Mouse (Mus musculus): Measurements from ENCODE around the gene Cdc14b. TPM values are rescaled to one million over a fixed set of nuclear protein-coding genes. Genes with fewer than 3 reads are reported as not detected.

Cdc14b gene
- polyA plus RNA-seq, 1 experiment from 2014 or later = 2.8 TPM

GRCm38 (mm10) chr13:64155171-64155571, 119.9 kb downstream of the Cdc14b start:
- Histone ChIP-seq H3K4me3 (ENCODE audit: low read length) (no peak overlapping the region), H3K36me3 (ENCODE audit: control insufficient read depth, insufficient read depth, low read length) (no peaks in the 10 kb centered on the region), H3K27me3 (replicated peaks; ENCODE audit: control insufficient read depth, insufficient read depth, low read length) (no peaks in the 10 kb centered on the region; the same call in none of the 2 replicates), H3K4me2 (ENCODE audit: low read length) (no peak overlapping the region), H3K27ac (ENCODE audit: low read depth, low read length) (no peak overlapping the region), H3K9me3 (ENCODE audit: control insufficient read depth, low read length) (no peaks in the 10 kb centered on the region), H3K9ac (ENCODE audit: low read depth, low read length) (no peak overlapping the region), H3K4me1 (ENCODE audit: control insufficient read depth, insufficient read depth, low read depth, low read length) (peaks cover 10% of the 10 kb centered on the region)
- 11% methylated on average over 1 of the region's 1 CpGs for WGBS
- no peak for ATAC-seq

GRCm38 (mm10) chr13:64154651-64155050, 120.4 kb downstream of the Cdc14b start:
- H3K27me3 ChIP-seq (replicated peaks; ENCODE audit: control insufficient read depth, insufficient read depth, low read length) = no peaks in the 10 kb centered on the region; the same call in none of the 2 replicates
- H3K4me2 ChIP-seq (ENCODE audit: low read length) = no peak overlapping the region
- H3K4me3 ChIP-seq (ENCODE audit: low read length) = no peak overlapping the region
- H3K9me3 ChIP-seq (ENCODE audit: control insufficient read depth, low read length) = no peaks in the 10 kb centered on the region
- ATAC-seq = no peak
- H3K36me3 ChIP-seq (ENCODE audit: control insufficient read depth, insufficient read depth, low read length) = no peaks in the 10 kb centered on the region
- H3K4me1 ChIP-seq (ENCODE audit: control insufficient read depth, insufficient read depth, low read depth, low read length) = peaks cover 10% of the 10 kb centered on the region
- no peak overlapping the region for H3K27ac ChIP-seq (ENCODE audit: low read depth, low read length)
- no peak overlapping the region for H3K9ac ChIP-seq (ENCODE audit: low read depth, low read length)
- 70% methylated on average over 2 of the region's 2 CpGs for WGBS

DNA sequence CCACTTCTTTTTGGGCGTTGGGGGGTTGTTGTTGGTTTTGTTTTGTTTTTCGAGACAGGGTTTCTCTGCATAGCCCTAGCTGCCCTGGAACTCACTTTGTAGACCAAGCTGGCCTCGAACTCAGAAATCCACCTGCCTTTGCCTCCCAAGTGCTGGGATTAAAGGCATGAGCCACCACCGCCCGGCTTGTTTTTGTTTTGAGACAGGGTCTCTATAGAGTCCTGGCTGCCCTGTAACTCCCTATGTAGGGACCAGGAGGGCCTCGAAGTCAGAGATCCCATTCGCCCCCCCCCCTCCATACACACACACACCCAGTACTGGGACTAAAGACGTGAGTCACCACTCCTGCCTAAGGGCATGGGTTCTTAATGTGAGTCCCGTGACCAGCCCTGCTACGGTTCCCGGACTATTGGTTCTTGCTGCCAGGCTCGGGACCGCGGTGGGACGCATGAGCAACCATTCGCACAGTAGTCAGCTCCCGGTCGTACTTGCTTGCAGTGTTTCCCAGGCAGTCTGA, 121.3 kb downstream of the Cdc14b start:
- Histone ChIP-seq H3K9me3 (ENCODE audit: control insufficient read depth, low read length) (no peaks in the 10 kb centered on the region), H3K27ac (ENCODE audit: low read depth, low read length) (no peak overlapping the region), H3K27me3 (replicated peaks; ENCODE audit: control insufficient read depth, insufficient read depth, low read length) (no peaks in the 10 kb centered on the region; the same call in 1 of the 2 replicates), H3K4me1 (ENCODE audit: control insufficient read depth, insufficient read depth, low read depth, low read length) (peaks cover 10% of the 10 kb centered on the region), H3K4me2 (ENCODE audit: low read length) (peak overlapping the region; percentile 89), H3K4me3 (ENCODE audit: low read length) (peak overlapping the region; percentile 86), H3K9ac (ENCODE audit: low read depth, low read length) (peak overlapping the region; percentile 47), H3K36me3 (ENCODE audit: control insufficient read depth, insufficient read depth, low read length) (no peaks in the 10 kb centered on the region)
- WGBS = under 1% methylated on average over 18 of the region's 18 CpGs
- ATAC-seq = peak; percentile 13

DNA sequence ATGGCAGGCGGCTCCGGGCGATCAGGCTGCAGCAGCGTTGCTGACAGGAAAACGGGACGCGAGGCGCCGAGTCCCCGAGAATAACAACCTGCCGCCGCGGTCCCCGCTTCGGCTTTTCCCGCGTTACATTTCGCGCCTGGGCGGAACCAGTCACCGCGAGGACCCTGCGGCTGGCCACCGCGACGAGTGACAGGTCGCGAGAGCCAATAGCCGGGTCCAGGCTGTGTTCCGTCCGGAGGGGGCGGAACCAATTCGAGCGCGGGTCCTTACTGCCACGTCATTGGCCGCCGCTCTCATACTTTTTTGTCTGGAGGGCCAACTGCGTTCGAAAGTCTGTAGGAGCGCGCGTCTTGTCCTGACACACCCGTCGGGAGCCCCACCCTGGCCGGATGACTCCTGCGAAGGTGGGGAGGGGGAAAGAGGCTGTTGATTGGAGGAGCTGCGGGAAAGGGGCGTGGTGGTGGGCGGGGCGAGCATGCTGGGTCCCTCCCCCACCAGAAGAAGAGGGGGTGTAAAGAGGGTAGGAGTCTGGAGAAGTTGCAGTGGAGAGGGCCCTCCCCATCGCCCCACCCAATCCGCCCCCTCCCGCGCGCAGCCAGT, 121.9 kb downstream of the Cdc14b start, which contains the start of gene Zfp367:
TSS of gene Zfp367 (minus strand) at position 120 of the 600 bp plus-strand sequence.
- ATAC-seq = peak; percentile 99
- Histone ChIP-seq H3K4me1 (ENCODE audit: control insufficient read depth, insufficient read depth, low read depth, low read length) (peaks cover 10% of the 10 kb centered on the region), H3K9me3 (ENCODE audit: control insufficient read depth, low read length) (no peaks in the 10 kb centered on the region), H3K4me2 (ENCODE audit: low read length) (peak within 1 kb of the TSS; percentile 89), H3K36me3 (ENCODE audit: control insufficient read depth, insufficient read depth, low read length) (no peaks in the 10 kb centered on the region), H3K27ac (ENCODE audit: low read depth, low read length) (peak within 1 kb of the TSS; percentile 40), H3K4me3 (ENCODE audit: low read length) (peak within 1 kb of the TSS; percentile 86), H3K9ac (ENCODE audit: low read depth, low read length) (peak within 1 kb of the TSS; percentile 76), H3K27me3 (replicated peaks; ENCODE audit: control insufficient read depth, insufficient read depth, low read length) (no peaks in the 10 kb centered on the region; the same call in 1 of the 2 replicates)
- WGBS = under 1% methylated on average over 53 of the region's 56 CpGs

GRCm38 (mm10) chr13:64152671-64153082, 122.4 kb downstream of the Cdc14b start:
- peak overlapping the region; percentile 40 for H3K27ac ChIP-seq (ENCODE audit: low read depth, low read length)
- peak overlapping the region; percentile 86 for H3K4me3 ChIP-seq (ENCODE audit: low read length)
- H3K9ac ChIP-seq (ENCODE audit: low read depth, low read length) = peak overlapping the region; percentile 76
- no peaks in the 10 kb centered on the region for H3K9me3 ChIP-seq (ENCODE audit: control insufficient read depth, low read length)
- H3K4me2 ChIP-seq (ENCODE audit: low read length) = peak overlapping the region; percentile 89
- H3K36me3 ChIP-seq (ENCODE audit: control insufficient read depth, insufficient read depth, low read length) = no peaks in the 10 kb centered on the region
- no peaks in the 10 kb centered on the region; the same call in 1 of the 2 replicates for H3K27me3 ChIP-seq (replicated peaks; ENCODE audit: control insufficient read depth, insufficient read depth, low read length)
- H3K4me1 ChIP-seq (ENCODE audit: control insufficient read depth, insufficient read depth, low read depth, low read length) = peaks cover 10% of the 10 kb centered on the region
- no peak; the same call in none of the 2 replicates for ATAC-seq
- under 1% methylated on average over 53 of the region's 61 CpGs for WGBS

DNA sequence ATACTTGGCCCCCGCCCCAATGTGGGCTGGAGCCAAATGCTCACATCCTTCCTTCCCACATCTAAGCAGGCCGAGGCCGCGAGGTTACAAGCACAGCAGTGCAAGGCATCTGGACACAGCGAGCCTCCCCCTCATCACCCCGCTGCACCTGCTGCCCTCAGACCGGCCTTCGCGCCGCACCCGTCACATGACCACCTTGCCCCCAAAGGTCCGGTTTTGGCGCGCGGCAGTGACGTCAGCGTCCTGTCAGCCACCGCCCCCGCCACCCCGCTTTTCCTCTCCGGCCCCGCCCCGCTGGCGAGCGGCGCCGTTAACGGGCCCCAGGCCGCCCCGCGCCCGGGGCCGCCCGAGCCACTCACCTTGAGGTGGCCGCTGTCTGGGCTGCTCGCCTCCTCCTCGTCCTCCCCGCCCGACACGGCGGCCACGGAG, 122.8 kb downstream of the Cdc14b start:
- H3K4me1 ChIP-seq (ENCODE audit: control insufficient read depth, insufficient read depth, low read depth, low read length) = peaks cover 10% of the 10 kb centered on the region
- peak; percentile 37 for ATAC-seq
- no peaks in the 10 kb centered on the region for H3K36me3 ChIP-seq (ENCODE audit: control insufficient read depth, insufficient read depth, low read length)
- peak overlapping the region; percentile 86 for H3K4me3 ChIP-seq (ENCODE audit: low read length)
- no peaks in the 10 kb centered on the region for H3K9me3 ChIP-seq (ENCODE audit: control insufficient read depth, low read length)
- WGBS = under 1% methylated on average over 33 of the region's 42 CpGs
- peak overlapping the region; percentile 40 for H3K27ac ChIP-seq (ENCODE audit: low read depth, low read length)
- H3K9ac ChIP-seq (ENCODE audit: low read depth, low read length) = peak overlapping the region; percentile 76
- peak overlapping the region; percentile 89 for H3K4me2 ChIP-seq (ENCODE audit: low read length)
- no peaks in the 10 kb centered on the region; the same call in 1 of the 2 replicates for H3K27me3 ChIP-seq (replicated peaks; ENCODE audit: control insufficient read depth, insufficient read depth, low read length)

GRCm38 (mm10) chr13:64150121-64150520, 125.0 kb downstream of the Cdc14b start:
- H3K4me3 ChIP-seq (ENCODE audit: low read length) = no peak overlapping the region
- no peaks in the 10 kb centered on the region for H3K36me3 ChIP-seq (ENCODE audit: control insufficient read depth, insufficient read depth, low read length)
- no peak for ATAC-seq
- peaks cover 10% of the 10 kb centered on the region for H3K4me1 ChIP-seq (ENCODE audit: control insufficient read depth, insufficient read depth, low read depth, low read length)
- H3K27ac ChIP-seq (ENCODE audit: low read depth, low read length) = no peak overlapping the region
- 76% methylated on average over 5 of the region's 5 CpGs for WGBS
- no peak overlapping the region for H3K9ac ChIP-seq (ENCODE audit: low read depth, low read length)
- H3K4me2 ChIP-seq (ENCODE audit: low read length) = no peak overlapping the region
- no peaks in the 10 kb centered on the region for H3K9me3 ChIP-seq (ENCODE audit: control insufficient read depth, low read length)
- H3K27me3 ChIP-seq (replicated peaks; ENCODE audit: control insufficient read depth, insufficient read depth, low read length) = no peaks in the 10 kb centered on the region

Other genes starting within 250 kb of the Cdc14b start
- not detected in 2 replicates for gene Hsd17b3, start 186.1 kb downstream of the Cdc14b start, polyA plus RNA-seq (2015; fragmentation: Nextera tagmentation; extraction: Ambion mirVana)
- gene Slc35d2, start 145.9 kb downstream of the Cdc14b start, polyA plus RNA-seq (2015; fragmentation: Nextera tagmentation; extraction: Ambion mirVana) = 1.1 and 2.1 TPM in 2 replicates
- gene Zfp367, start 122.1 kb downstream of the Cdc14b start, polyA plus RNA-seq (2015; fragmentation: Nextera tagmentation; extraction: Ambion mirVana) = 6.2 and 7.3 TPM in 2 replicates
- gene Habp4, start 113.5 kb downstream of the Cdc14b start, polyA plus RNA-seq (2015; fragmentation: Nextera tagmentation; extraction: Ambion mirVana) = 52.8 and 53.4 TPM in 2 replicates
- gene Aaed1, start 37.4 kb upstream of the Cdc14b start, polyA plus RNA-seq (2015; fragmentation: Nextera tagmentation; extraction: Ambion mirVana) = 12.5 and 15.3 TPM in 2 replicates
- 185 and 197 TPM in 2 replicates for gene Ctsl, start 95.6 kb upstream of the Cdc14b start, polyA plus RNA-seq (2015; fragmentation: Nextera tagmentation; extraction: Ambion mirVana)
- gene Cdk20, start 157.0 kb upstream of the Cdc14b start, polyA plus RNA-seq (2015; fragmentation: Nextera tagmentation; extraction: Ambion mirVana) = 26.6 and 27.3 TPM in 2 replicates
- 0.24 TPM in 1 of 2 replicates, not detected in the other for gene Fam240b, start 222.5 kb upstream of the Cdc14b start, polyA plus RNA-seq (2015; fragmentation: Nextera tagmentation; extraction: Ambion mirVana)